Mouse (Mus musculus): Measurements from ENCODE around the gene Tmprss13. TPM values are rescaled to one million over a fixed set of nuclear protein-coding genes. Genes with fewer than 3 reads are reported as not detected.

Gene Tmprss13
- polyA plus RNA-seq, 1 experiment from 2014 or later, result 0.19 TPM

DNA sequence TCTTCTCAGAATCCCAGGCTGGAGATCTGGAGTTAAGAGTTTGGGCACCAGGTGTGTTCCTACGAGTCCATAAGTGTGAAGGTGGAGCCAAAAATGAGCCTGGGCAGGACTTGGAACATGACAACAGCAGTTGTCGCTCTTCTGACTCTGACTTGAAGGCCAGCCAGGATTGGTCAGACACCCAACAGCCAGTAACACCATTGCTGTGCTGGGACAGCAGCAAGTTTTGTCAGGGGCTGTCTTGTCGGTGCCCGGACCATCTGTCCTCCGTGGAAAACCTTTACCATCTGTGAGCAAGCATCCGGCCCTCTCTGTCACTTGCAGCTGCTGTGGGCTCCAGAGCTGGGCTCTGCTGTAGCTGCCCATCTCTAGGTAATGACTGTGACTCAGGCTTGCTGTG lies 27.4 kb downstream of the Tmprss13 start:
- Histone ChIP-seq H3K27me3 (ENCODE audit: control insufficient read depth, insufficient read depth, low read length) (no peaks in the 10 kb centered on the region), H3K9ac (ENCODE audit: low read depth, low read length) (no peak overlapping the region), H3K4me2 (replicated peaks; ENCODE audit: low read depth, low read length) (no peak overlapping the region), H3K36me3 (ENCODE audit: control insufficient read depth, insufficient read depth, low read length) (no peaks in the 10 kb centered on the region), H3K27ac (ENCODE audit: low read depth, low read length) (no peak overlapping the region), H3K4me3 (ENCODE audit: low read depth, low read length) (no peak overlapping the region), H3K4me1 (replicated peaks; ENCODE audit: control insufficient read depth, insufficient read depth, low read length) (no peaks in the 10 kb centered on the region), H3K9me3 (ENCODE audit: control insufficient read depth, low read length) (no peaks in the 10 kb centered on the region)
- DNase-seq (ENCODE audit: low spot score) (no peak), ATAC-seq (ENCODE audit: low FRiP score) (no peak)
- whole genome bisulfite sequencing, result 76% methylated on average over 6 of the region's 6 CpGs

DNA sequence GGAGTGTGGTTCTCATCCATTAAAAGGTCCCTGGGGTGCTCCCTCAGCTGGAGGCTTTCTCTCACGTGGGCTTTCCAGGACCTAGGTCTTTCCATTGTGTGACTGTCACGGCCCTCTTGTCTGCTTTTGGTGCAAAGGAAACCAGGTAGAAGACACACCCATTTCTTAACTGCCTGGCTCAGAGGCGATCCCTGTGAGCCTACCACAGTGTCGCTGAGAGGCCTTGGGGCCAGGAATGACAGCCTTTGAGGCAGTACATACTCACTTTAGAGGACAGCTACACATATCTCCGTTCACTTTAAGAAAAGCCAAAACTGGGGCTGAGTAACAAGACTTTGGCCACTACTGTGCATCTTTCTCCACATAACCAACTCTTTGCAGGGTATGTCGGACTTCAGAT lies 29.7 kb downstream of the Tmprss13 start:
- no peak for ATAC-seq (ENCODE audit: low FRiP score)
- H3K27me3 ChIP-seq (ENCODE audit: control insufficient read depth, insufficient read depth, low read length), result no peaks in the 10 kb centered on the region
- H3K4me2 ChIP-seq (replicated peaks; ENCODE audit: low read depth, low read length), result no peak overlapping the region
- H3K9me3 ChIP-seq (ENCODE audit: control insufficient read depth, low read length), result no peaks in the 10 kb centered on the region
- no peak overlapping the region for H3K4me3 ChIP-seq (ENCODE audit: low read depth, low read length)
- no peak for DNase-seq (ENCODE audit: low spot score)
- H3K9ac ChIP-seq (ENCODE audit: low read depth, low read length), result no peak overlapping the region
- H3K36me3 ChIP-seq (ENCODE audit: control insufficient read depth, insufficient read depth, low read length), result no peaks in the 10 kb centered on the region
- no peaks in the 10 kb centered on the region for H3K4me1 ChIP-seq (replicated peaks; ENCODE audit: control insufficient read depth, insufficient read depth, low read length)
- WGBS, result 85% methylated on average over 6 of the region's 6 CpGs
- no peak overlapping the region for H3K27ac ChIP-seq (ENCODE audit: low read depth, low read length)

DNA sequence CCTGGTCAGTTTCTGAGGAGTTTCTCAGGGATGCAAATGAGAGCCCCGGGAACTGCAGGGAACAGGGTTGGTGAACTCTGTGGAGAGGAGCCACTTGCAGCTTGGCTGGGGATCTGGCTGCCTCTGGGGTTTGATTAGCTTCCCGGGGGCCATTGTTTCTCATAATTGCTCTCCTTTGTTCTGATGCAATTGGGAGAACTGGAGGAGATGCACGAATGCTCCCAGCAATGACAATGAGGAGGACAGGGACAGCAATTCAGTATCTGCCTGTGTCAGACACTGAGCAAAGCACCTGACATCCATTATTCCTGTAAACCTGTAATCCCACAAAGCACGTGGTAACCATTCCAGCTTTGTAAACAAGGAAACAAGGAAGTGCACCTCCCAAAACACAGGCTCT lies 30.3 kb downstream of the Tmprss13 start:
- Histone ChIP-seq H3K9me3 (ENCODE audit: control insufficient read depth, low read length) (no peaks in the 10 kb centered on the region), H3K4me2 (replicated peaks; ENCODE audit: low read depth, low read length) (no peak overlapping the region), H3K27me3 (ENCODE audit: control insufficient read depth, insufficient read depth, low read length) (no peaks in the 10 kb centered on the region), H3K4me3 (ENCODE audit: low read depth, low read length) (no peak overlapping the region), H3K9ac (ENCODE audit: low read depth, low read length) (no peak overlapping the region), H3K27ac (ENCODE audit: low read depth, low read length) (no peak overlapping the region), H3K4me1 (replicated peaks; ENCODE audit: control insufficient read depth, insufficient read depth, low read length) (no peaks in the 10 kb centered on the region), H3K36me3 (ENCODE audit: control insufficient read depth, insufficient read depth, low read length) (no peaks in the 10 kb centered on the region)
- DNase-seq (ENCODE audit: low spot score) (no peak), ATAC-seq (ENCODE audit: low FRiP score) (no peak)
- 26% methylated on average over 4 of the region's 4 CpGs for WGBS

DNA sequence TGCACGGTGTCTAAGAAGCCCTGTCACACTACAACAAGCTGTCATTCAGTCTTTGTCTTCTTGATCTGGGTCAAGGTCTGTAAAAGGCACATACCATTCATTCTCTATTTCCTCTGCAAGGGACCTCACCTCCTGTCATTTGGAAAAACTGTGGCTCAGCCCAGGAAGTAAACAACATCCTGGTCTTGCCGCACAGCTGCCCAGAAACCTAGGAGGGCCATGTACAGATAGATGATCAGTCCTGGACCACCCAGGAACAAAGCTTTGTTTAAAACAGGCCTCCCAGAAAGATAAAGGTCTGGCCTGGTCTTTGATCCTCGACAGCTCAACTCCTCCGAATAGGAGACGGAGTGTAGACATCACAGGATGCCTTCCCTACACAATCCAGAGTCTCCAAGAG lies 31.0 kb downstream of the Tmprss13 start:
- no peaks in the 10 kb centered on the region for H3K36me3 ChIP-seq (ENCODE audit: control insufficient read depth, insufficient read depth, low read length)
- WGBS, result 43% methylated on average over 5 of the region's 5 CpGs
- H3K9me3 ChIP-seq (ENCODE audit: control insufficient read depth, low read length), result no peaks in the 10 kb centered on the region
- no peaks in the 10 kb centered on the region for H3K27me3 ChIP-seq (ENCODE audit: control insufficient read depth, insufficient read depth, low read length)
- no peak overlapping the region for H3K27ac ChIP-seq (ENCODE audit: low read depth, low read length)
- H3K4me1 ChIP-seq (replicated peaks; ENCODE audit: control insufficient read depth, insufficient read depth, low read length), result no peaks in the 10 kb centered on the region
- DNase-seq (ENCODE audit: low spot score) (no peak), ATAC-seq (ENCODE audit: low FRiP score) (no peak)
- H3K9ac ChIP-seq (ENCODE audit: low read depth, low read length), result no peak overlapping the region
- no peak overlapping the region for H3K4me2 ChIP-seq (replicated peaks; ENCODE audit: low read depth, low read length)
- H3K4me3 ChIP-seq (ENCODE audit: low read depth, low read length), result no peak overlapping the region

DNA sequence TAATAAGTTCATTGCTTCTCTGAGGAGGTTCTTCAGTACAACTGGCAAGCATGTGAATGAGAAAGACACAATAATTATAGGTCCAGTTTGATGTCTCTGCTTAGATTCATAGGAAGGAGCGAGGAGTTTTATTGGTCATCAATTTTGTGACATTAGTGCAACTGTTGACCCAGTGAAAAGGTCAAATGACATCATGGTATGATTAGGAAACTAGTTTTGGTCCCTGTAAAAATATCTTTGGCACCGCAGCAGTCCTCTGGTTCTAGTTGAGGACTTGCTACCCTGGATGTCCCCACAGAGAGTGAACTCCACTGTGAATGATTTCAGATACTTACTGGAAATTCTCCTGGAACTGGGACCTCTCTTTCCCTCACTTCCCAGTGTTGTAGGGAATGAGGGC lies 36.3 kb downstream of the Tmprss13 start:
- Histone ChIP-seq H3K27ac (ENCODE audit: low read depth, low read length) (no peak overlapping the region), H3K36me3 (ENCODE audit: control insufficient read depth, insufficient read depth, low read length) (no peaks in the 10 kb centered on the region), H3K9ac (ENCODE audit: low read depth, low read length) (no peak overlapping the region), H3K27me3 (ENCODE audit: control insufficient read depth, insufficient read depth, low read length) (no peaks in the 10 kb centered on the region), H3K4me1 (replicated peaks; ENCODE audit: control insufficient read depth, insufficient read depth, low read length) (no peaks in the 10 kb centered on the region), H3K4me2 (replicated peaks; ENCODE audit: low read depth, low read length) (no peak overlapping the region), H3K4me3 (ENCODE audit: low read depth, low read length) (no peak overlapping the region), H3K9me3 (ENCODE audit: control insufficient read depth, low read length) (no peaks in the 10 kb centered on the region)
- DNase-seq (ENCODE audit: low spot score), result no peak
- WGBS, result 95% methylated on average over 2 of the region's 2 CpGs
- no peak for ATAC-seq (ENCODE audit: low FRiP score)

DNA sequence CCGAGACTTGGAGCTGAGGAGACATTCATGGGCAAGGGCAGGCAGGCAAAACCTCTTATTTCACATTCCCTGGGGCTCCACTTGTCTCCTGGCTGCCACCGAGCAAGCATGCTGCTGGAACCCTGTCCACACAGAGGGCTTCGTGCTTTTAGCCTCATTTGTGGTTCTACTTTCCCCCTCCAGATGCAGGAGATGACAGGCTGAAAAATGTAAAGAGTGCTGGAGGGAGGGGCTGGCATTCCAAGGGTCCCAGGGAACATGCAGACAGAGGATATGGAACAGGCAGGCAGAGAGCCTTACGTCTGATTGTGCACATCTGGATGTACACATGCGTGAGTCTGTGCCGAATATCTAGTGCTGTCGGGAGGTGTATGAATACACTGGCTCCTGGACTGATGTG lies 39.5 kb downstream of the Tmprss13 start:
- H3K4me2 ChIP-seq (replicated peaks; ENCODE audit: low read depth, low read length), result no peak overlapping the region
- H3K4me1 ChIP-seq (replicated peaks; ENCODE audit: control insufficient read depth, insufficient read depth, low read length), result no peaks in the 10 kb centered on the region
- H3K4me3 ChIP-seq (ENCODE audit: low read depth, low read length), result no peak overlapping the region
- no peaks in the 10 kb centered on the region for H3K36me3 ChIP-seq (ENCODE audit: control insufficient read depth, insufficient read depth, low read length)
- H3K9me3 ChIP-seq (ENCODE audit: control insufficient read depth, low read length), result no peaks in the 10 kb centered on the region
- H3K27ac ChIP-seq (ENCODE audit: low read depth, low read length), result no peak overlapping the region
- H3K27me3 ChIP-seq (ENCODE audit: control insufficient read depth, insufficient read depth, low read length), result no peaks in the 10 kb centered on the region
- no peak overlapping the region for H3K9ac ChIP-seq (ENCODE audit: low read depth, low read length)
- ATAC-seq (ENCODE audit: low FRiP score) (no peak), DNase-seq (ENCODE audit: low spot score) (no peak)
- 76% methylated on average over 7 of the region's 7 CpGs for WGBS

DNA sequence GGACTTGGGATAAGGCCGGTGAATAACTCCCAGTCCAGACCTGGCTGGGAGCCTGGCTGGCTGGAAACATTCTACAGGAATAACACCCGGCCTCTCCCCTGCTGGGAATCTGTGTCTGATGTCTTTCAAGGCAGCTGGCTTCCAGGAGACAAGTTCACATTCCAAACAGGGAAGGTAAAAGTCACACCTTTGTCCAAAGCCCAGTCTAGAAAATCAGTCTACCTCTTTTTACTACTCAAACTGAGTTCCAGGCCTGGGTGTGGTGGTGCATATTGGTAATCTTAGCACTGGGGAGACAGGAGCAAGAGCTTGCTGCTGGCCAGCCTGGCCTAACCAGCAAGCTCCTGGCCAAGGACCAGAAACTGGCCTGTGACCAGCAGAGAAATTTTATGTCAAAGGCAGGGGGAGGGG lies 43.2 kb downstream of the Tmprss13 start:
- Histone ChIP-seq H3K4me2 (replicated peaks; ENCODE audit: low read depth, low read length) (no peak overlapping the region), H3K27me3 (ENCODE audit: control insufficient read depth, insufficient read depth, low read length) (no peaks in the 10 kb centered on the region), H3K9me3 (ENCODE audit: control insufficient read depth, low read length) (no peaks in the 10 kb centered on the region), H3K4me1 (replicated peaks; ENCODE audit: control insufficient read depth, insufficient read depth, low read length) (no peaks in the 10 kb centered on the region), H3K9ac (ENCODE audit: low read depth, low read length) (no peak overlapping the region), H3K27ac (ENCODE audit: low read depth, low read length) (no peak overlapping the region), H3K4me3 (ENCODE audit: low read depth, low read length) (no peak overlapping the region), H3K36me3 (ENCODE audit: control insufficient read depth, insufficient read depth, low read length) (no peaks in the 10 kb centered on the region)
- 41% methylated on average over 2 of the region's 2 CpGs for WGBS
- no peak for DNase-seq (ENCODE audit: low spot score)
- ATAC-seq (ENCODE audit: low FRiP score), result no peak

DNA sequence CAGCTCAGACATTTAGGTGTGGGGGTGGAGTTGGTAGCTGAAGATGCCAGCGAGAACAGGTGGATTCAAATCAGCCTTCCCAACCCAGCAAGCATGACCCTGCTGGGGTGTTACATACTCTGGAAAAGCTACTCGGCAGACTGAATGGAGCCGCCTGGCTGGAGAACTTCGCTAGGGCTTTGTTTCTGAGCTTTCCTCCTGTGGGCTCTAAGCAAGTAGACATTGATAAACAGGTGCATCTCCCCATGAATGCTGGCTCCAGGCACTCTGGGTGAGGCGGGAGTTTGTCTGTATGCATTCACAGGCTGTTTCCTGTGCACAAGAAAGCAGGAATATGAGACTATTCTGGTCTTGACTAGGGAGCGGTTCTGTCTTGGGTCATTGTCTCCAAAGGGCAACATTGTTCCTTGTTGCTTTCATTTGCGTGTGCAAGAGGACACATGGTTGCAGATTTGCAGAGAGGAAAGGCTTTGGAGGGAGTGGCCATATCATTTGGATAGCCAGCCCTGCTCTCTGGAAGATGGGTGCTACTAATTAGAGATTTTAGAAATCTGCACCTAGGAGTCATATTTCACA lies 44.8 kb downstream of the Tmprss13 start:
- 60% methylated on average over 7 of the region's 7 CpGs for WGBS
- H3K4me1 ChIP-seq (replicated peaks; ENCODE audit: control insufficient read depth, insufficient read depth, low read length), result no peaks in the 10 kb centered on the region
- H3K9me3 ChIP-seq (ENCODE audit: control insufficient read depth, low read length), result no peaks in the 10 kb centered on the region
- H3K9ac ChIP-seq (ENCODE audit: low read depth, low read length), result no peak overlapping the region
- H3K4me3 ChIP-seq (ENCODE audit: low read depth, low read length), result no peak overlapping the region
- no peak overlapping the region for H3K27ac ChIP-seq (ENCODE audit: low read depth, low read length)
- no peaks in the 10 kb centered on the region for H3K27me3 ChIP-seq (ENCODE audit: control insufficient read depth, insufficient read depth, low read length)
- H3K4me2 ChIP-seq (replicated peaks; ENCODE audit: low read depth, low read length), result no peak overlapping the region
- ATAC-seq (ENCODE audit: low FRiP score) (no peak), DNase-seq (ENCODE audit: low spot score) (no peak)
- no peaks in the 10 kb centered on the region for H3K36me3 ChIP-seq (ENCODE audit: control insufficient read depth, insufficient read depth, low read length)

DNA sequence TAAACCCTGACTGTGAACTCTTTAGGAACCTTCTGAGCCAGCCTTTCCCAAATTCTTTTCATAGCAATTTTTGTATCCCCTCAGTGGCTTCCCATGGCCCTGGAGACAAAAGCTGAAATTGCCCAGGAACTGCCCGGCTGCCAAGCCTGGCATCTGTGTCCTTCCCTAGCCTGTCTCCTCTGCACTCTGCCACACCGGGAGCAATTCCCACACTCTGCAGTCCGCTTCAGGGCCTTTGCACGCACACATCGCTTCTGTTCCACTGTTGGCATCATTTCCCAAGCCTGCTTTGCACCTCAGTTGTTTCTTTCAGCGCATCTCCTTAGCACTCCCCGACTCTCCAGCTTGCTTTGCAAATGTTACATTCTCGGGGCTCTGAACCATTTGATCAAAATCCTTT lies 48.8 kb downstream of the Tmprss13 start:
- Histone ChIP-seq H3K27ac (ENCODE audit: low read depth, low read length) (no peak overlapping the region), H3K27me3 (ENCODE audit: control insufficient read depth, insufficient read depth, low read length) (no peaks in the 10 kb centered on the region), H3K9me3 (ENCODE audit: control insufficient read depth, low read length) (no peaks in the 10 kb centered on the region), H3K4me1 (replicated peaks; ENCODE audit: control insufficient read depth, insufficient read depth, low read length) (0 out of 2 replicates have a peak, but pooled peaks cover 3% of the 10 kb centered on the region), H3K4me2 (replicated peaks; ENCODE audit: low read depth, low read length) (no peak overlapping the region), H3K36me3 (ENCODE audit: control insufficient read depth, insufficient read depth, low read length) (no peaks in the 10 kb centered on the region), H3K4me3 (ENCODE audit: low read depth, low read length) (no peak overlapping the region), H3K9ac (ENCODE audit: low read depth, low read length) (no peak overlapping the region)
- WGBS, result 73% methylated on average over 8 of the region's 8 CpGs
- ATAC-seq (ENCODE audit: low FRiP score) (no peak), DNase-seq (ENCODE audit: low spot score) (no peak)

All from hindbrain, embryonic 11.5 days (tissue).